Mouse (Mus musculus) retina, embryonic 14.5 days (tissue): ENCODE data around the gene Malsu1.

Source experiments
- DNase-seq: peaks from one replicate; pipeline ENCODE4 v3.0.0-alpha.2; 2015; ENCODE audit warnings: low spot score

Gene Malsu1

GRCm38 (mm10) chr6:49073304-49074116, at the start of gene Malsu1:
Malsu1 (plus strand) TSS chr6:49073795.
- peak; percentile 96 for DNase-seq

- no peak for DNase-seq
Observed at GRCm38 (mm10) chr6:49025290-49025689, 48.3 kb upstream of the Malsu1 start.

DNA sequence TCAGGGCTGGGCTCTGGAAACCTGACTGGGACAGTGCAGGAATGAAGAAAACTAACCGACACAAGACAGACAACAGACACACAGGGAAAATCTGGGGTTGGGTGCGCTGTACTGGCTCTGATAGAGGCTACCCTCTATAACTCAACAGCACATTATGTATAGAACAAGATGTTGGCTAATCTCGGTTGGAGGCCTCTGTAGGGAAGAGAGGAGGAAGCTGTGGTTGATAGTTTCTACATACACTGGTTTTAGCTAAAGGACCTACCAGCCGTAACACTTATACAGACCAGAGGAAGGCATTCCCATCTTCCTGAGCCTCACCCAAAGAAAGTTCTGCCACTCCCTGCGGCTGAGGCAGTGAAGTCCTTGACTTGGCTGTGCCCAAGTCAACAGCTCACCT, 47.1 kb upstream of the Malsu1 start:
- no peak for DNase-seq

- no peak for DNase-seq
Observed at GRCm38 (mm10) chr6:49028019-49028418, 45.6 kb upstream of the Malsu1 start.

- DNase-seq, result no peak
Observed at GRCm38 (mm10) chr6:49028708-49029107, 44.9 kb upstream of the Malsu1 start.

GRCm38 (mm10) chr6:49031230-49031629, 42.4 kb upstream of the Malsu1 start:
- DNase-seq, result no peak

- no peak for DNase-seq
Observed at GRCm38 (mm10) chr6:49032783-49033182, 40.8 kb upstream of the Malsu1 start.

DNA sequence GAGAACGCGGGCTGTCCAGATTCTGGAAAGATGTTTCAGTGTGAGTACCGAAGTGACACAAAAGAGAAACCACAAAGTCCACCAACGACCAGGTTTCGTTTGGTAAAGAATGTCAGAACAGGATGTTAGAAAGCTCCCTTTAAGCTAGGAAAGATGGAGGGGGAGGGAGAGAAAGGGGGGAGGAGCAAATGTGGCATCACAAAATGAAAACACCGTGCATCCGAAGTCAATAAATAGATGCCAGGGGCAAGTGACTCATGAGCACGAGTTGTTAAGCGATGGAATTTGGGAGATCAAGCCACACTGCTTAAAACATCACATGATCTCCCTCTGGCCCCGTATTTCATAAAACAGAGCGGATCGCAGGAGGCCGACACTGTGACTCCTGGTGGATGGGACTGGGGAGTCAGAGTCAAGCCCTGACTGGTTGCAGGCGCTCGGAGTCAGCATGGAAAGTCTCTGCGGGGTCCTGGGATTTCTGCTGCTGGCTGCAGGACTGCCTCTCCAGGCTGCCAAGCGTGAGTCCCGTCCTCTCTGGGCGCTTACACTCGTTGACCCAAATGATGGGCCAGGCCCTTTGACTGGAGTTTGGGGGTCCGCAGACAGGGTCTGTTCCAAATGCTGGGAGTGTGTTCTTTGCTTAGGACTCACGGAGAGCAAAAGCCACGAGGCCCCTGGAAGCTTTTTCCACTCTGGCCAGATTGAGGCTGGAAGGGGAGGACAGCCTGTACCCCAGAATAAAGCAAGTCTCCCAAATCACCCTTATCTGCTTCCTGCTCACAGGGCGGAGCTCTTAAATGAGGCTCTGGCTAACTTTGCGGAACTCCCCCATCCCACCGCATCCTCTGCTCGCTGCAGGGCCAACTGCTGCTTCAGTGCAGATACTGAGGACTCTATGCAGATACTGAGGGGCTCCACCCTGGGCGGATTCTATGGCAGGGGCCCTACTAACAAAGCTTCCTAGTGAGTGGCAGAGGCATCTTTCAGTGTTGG, 37.0 kb upstream of the Malsu1 start, which contains the start of gene Gpnmb:
Gpnmb (plus strand) TSS at position 272 of the 993 bp plus-strand sequence.
- no peak for DNase-seq

- no peak for DNase-seq
Observed at GRCm38 (mm10) chr6:49037268-49037662, 36.3 kb upstream of the Malsu1 start.

DNA sequence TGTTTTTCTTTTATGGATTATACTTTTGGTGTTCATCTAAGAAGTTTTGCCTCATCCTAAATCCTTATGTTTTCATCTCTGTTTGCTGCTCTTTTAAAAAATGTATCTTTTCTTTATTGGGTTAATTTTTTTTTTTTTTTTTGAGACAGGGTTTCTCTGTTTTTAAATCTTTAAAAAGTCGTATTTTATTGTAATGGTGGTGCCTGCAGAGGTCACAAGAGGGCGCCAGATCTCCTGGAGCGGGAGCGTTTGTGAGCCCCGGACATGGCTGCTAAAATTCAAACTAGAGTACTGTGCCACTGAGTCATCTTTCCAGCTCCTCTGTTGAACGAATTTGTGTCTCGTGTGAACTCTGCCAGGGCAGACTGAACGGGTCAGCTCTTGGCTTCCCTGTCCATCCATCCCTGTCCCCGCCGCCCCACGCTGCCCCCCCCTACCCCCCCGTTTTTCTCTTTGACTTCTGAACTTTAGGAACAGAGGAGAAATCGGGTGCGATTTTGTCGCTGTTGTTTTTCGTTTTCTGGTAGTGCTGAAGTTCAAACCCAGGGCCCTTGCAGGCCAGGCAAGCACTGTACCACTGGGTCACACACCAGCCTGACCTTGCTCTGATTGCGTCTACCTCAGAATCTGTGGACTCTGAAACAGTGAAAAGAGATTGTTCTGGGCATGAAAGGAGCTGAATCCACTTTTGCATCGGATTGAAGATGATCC, 34.0 kb upstream of the Malsu1 start:
- DNase-seq, result peak; percentile 82

GRCm38 (mm10) chr6:49046502-49046901, 27.1 kb upstream of the Malsu1 start:
- no peak for DNase-seq

- DNase-seq, result no peak
Observed at GRCm38 (mm10) chr6:49046976-49047375, 26.6 kb upstream of the Malsu1 start.

- DNase-seq, result no peak
Observed at GRCm38 (mm10) chr6:49047848-49048247, 25.7 kb upstream of the Malsu1 start.

DNA sequence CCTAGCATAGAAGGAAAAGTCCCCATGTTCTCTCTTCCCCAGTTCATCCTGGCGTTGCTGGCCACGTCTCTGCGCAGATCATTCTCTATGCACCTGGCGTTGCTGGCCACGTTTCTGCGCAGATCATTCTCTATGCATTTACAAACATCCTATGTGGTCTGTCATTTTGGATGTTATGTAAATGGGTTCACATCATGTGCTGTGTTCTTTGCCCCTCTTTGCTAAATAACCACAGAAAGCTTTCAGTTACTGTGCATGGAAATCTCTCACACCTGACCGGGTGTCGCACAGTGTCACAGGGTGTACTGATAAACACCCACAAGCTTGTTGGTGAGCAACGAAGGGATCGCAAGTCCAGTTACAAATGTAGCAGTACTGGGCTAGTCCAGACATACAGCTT, 25.2 kb upstream of the Malsu1 start:
- no peak for DNase-seq

GRCm38 (mm10) chr6:49050677-49051410, 22.8 kb upstream of the Malsu1 start:
- no peak for DNase-seq

GRCm38 (mm10) chr6:49052191-49052590, 21.4 kb upstream of the Malsu1 start:
- no peak for DNase-seq

- DNase-seq, result peak; percentile 66
Observed at GRCm38 (mm10) chr6:49055256-49055733, 18.3 kb upstream of the Malsu1 start.

GRCm38 (mm10) chr6:49056009-49056408, 17.6 kb upstream of the Malsu1 start:
- DNase-seq, result no peak

DNA sequence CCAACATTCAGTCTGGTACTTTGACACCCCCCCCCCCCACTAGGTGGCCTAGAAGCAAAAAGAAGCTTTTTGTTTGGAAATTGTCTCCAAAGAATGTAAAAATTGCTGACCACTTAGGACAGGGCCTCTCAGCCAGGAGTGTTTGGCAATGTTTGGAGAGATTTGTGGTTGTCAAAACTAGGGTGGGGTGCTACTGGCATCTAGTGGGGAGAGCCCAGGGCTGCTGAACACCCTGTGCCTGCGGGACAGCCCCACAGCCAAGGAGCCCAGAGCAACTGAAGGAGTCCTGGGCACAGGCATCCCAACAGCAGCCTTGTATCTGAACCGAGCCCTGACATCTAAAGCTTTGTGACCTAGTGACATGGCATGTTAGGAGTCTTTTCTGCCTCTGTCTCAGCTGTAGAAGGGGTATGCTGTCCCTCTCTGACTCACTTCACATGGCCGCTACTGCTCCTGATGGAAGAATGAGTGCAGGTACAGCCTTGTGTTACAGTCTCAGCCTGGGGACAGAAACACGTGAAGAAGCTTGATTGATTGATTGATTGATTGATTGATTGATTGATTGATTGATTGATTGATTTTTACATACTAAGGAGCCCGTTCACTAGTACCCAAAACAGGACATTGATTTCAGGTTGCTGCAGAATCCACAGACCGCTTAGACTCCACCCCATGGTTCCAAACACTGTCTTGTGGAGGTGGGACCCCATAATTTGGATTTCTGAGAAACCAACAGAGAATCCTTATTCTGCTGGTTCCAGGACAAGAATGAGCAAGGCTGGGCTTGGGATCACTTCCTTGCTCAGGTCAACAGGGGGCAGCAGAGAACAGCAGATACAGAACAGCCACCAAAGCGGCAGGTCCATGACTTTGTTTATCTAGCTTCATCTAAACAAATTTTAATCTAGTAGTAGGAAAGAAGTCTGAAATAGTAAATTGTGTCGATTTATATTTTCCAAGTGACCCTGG, 16.3 kb upstream of the Malsu1 start:
- peak; percentile 85 for DNase-seq

DNA sequence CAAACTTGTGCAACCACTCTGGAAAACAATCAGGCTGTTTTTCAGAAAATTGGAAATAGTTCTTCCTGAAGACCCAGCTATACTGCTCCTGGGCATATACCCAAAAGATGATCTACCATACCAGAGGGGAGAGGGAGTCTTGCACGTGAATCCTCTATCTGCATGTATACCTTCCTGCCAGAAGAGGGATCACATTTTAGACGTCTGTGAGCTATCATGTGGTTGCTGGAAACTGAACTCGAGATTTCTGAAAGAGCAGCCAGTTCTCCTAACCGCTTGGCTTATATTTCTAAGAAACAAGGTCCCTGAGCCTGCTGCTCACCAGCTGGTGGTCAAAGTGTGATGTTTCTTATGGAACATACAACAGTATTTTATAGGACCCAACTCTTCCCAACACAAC, 5.2 kb upstream of the Malsu1 start:
- no peak for DNase-seq
